In the genomic region with DNA sequence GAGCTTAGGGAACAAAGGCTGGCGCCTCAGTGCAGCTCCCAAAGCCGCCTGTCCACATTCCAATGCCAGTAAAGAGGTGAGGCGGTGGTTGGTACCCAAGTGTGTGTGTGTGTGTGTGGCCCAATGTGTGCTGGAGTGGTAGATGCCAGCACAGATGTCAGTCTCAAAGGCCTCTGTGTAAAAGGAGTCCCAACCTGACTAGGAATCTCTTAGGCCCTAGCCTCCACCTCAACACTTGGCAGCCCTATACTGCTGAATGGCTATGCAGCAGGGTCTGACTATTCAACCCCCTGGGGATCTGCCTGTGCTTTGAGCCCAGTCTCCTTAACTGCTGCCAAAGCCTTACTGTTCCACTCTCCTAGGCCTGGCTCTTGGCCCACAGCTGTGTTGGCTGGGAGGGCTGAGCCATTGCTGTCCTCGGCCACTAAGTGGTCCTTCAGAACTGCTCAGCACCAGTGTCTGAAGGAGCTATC, we compare ENCODE assay signal across 7 mouse cellular contexts. TPM values are rescaled to one million over a fixed set of nuclear protein-coding genes. Genes with fewer than 3 reads are reported as not detected.
DNase-seq lines count a peak whose midpoint lies in the region; ATAC-seq and TF ChIP-seq lines count a peak whose summit lies in the region.

No protein-coding gene starts in this region.

- 52% methylated on average over 4 of the region's 4 CpGs for WGBS in lung, embryonic 16.5 days
- WGBS in intestine, embryonic 16.5 days: 79% methylated on average over 4 of the region's 4 CpGs

- peaks cover 15% of the 10 kb centered on the region for H3K36me3 ChIP-seq in lung, embryonic 16.5 days (ENCODE audit: control insufficient read depth, insufficient read depth, low read length)
- H3K36me3 ChIP-seq in intestine, embryonic 16.5 days (ENCODE audit: control insufficient read depth, insufficient read depth, low read length): peaks cover 15% of the 10 kb centered on the region

- no peaks in the 10 kb centered on the region for H3K27me3 ChIP-seq in lung, embryonic 16.5 days (ENCODE audit: control insufficient read depth, insufficient read depth, low read depth, low read length)
- H3K27me3 ChIP-seq in intestine, embryonic 16.5 days (replicated peaks; ENCODE audit: control insufficient read depth, insufficient read depth, low read length): no peaks in the 10 kb centered on the region

- no peak for TF ChIP-seq CTCF in layer of hippocampus, adult 2 months (conservative IDR thresholded peaks at IDR 0.05)

- peak in 1 of 2 experiments; percentile 37 for DNase-seq in layer of hippocampus, adult 2 months (ENCODE audit: low spot score in 2 of 2)
- DNase-seq in layer of hippocampus, adult 8-10 months (ENCODE audit: low spot score in 2 of 2): no peak
- peak; percentile 66 to 68 for DNase-seq in cerebellum, postnatal 14 days
- DNase-seq in heart, adult 8-10 months (ENCODE audit: low spot score): peak; percentile 71

- no peak overlapping the region for H3K4me2 ChIP-seq in lung, embryonic 16.5 days (ENCODE audit: low read depth, low read length)
- H3K4me2 ChIP-seq in intestine, embryonic 16.5 days (ENCODE audit: low read depth, low read length): no peak overlapping the region

- peaks cover 25% of the 10 kb centered on the region for H3K4me1 ChIP-seq in lung, embryonic 16.5 days (replicated peaks; ENCODE audit: control insufficient read depth, insufficient read depth, low read length)
- H3K4me1 ChIP-seq in intestine, embryonic 16.5 days (ENCODE audit: control insufficient read depth, insufficient read depth, low read length): no peaks in the 10 kb centered on the region

- H3K9me3 ChIP-seq in lung, embryonic 16.5 days (ENCODE audit: control insufficient read depth, low read length): no peaks in the 10 kb centered on the region
- no peaks in the 10 kb centered on the region for H3K9me3 ChIP-seq in intestine, embryonic 16.5 days (ENCODE audit: control insufficient read depth, low read length)

- peak overlapping the region; percentile 62 for H3K27ac ChIP-seq in layer of hippocampus, adult 2 months
- H3K27ac ChIP-seq in lung, embryonic 16.5 days (ENCODE audit: low read length): peak overlapping the region; percentile 96
- no peak overlapping the region for H3K27ac ChIP-seq in intestine, embryonic 16.5 days (ENCODE audit: low read length)

- H3K9ac ChIP-seq in lung, embryonic 16.5 days (ENCODE audit: low read length): no peak overlapping the region
- no peak overlapping the region for H3K9ac ChIP-seq in intestine, embryonic 16.5 days (ENCODE audit: low read depth, low read length)

- H3K4me3 ChIP-seq in layer of hippocampus, adult 2 months: no peak overlapping the region
- no peak overlapping the region for H3K4me3 ChIP-seq in lung, embryonic 16.5 days (ENCODE audit: low read length)
- H3K4me3 ChIP-seq in intestine, embryonic 16.5 days (ENCODE audit: low read length): no peak overlapping the region

- ATAC-seq in lung, embryonic 16.5 days (ENCODE audit: low read depth): peak; percentile 90
- ATAC-seq in intestine, embryonic 16.5 days: no peak
- ATAC-seq in frontal cortex, adult (ENCODE audit: low TSS enrichment): no peak

RNA-seq across cellular contexts. Expression of a gene that starts 5.1 kb away (rescaled TPM):
- total RNA-seq in layer of hippocampus, adult 2 months (2021): 10 to 100 TPM; 35.2 to 49.5 TPM
- total RNA-seq in layer of hippocampus, adult 8-10 months (2022): 10 to 100 TPM; 31.4 to 58.3 (median 42.7) TPM
- total RNA-seq in heart, adult 8-10 months (2022): 1 to 10 TPM; 4.6 to 5.1 (median 4.8) TPM
- polyA plus RNA-seq in lung, embryonic 16.5 days (2015; fragmentation: Nextera tagmentation; extraction: Ambion mirVana): 20.7 and 24.0 TPM in 2 replicates
- 16.3 and 16.8 TPM in 2 replicates for polyA plus RNA-seq in intestine, embryonic 16.5 days (2015; fragmentation: Nextera tagmentation; extraction: Ambion mirVana)

RNA-seq across cellular contexts. Expression of a gene that starts 19.8 kb away (rescaled TPM):
- total RNA-seq in layer of hippocampus, adult 2 months (2021): 10 to 100 TPM; 43.2 to 50.1 TPM
- 10 to 100 TPM; 43.4 to 54.5 (median 50.7) TPM for total RNA-seq in layer of hippocampus, adult 8-10 months (2022)
- total RNA-seq in heart, adult 8-10 months (2022): 10 to 100 TPM; 50.2 to 56.0 (median 53.9) TPM
- polyA plus RNA-seq in lung, embryonic 16.5 days (2015; fragmentation: Nextera tagmentation; extraction: Ambion mirVana): 60.8 and 62.0 TPM in 2 replicates
- 52.5 and 54.0 TPM in 2 replicates for polyA plus RNA-seq in intestine, embryonic 16.5 days (2015; fragmentation: Nextera tagmentation; extraction: Ambion mirVana)

RNA-seq across cellular contexts. Expression of a gene that starts 20.2 kb away (rescaled TPM):
- 10 to 100 TPM; 78.3 to 80.7 TPM for total RNA-seq in layer of hippocampus, adult 2 months (2021)
- total RNA-seq in layer of hippocampus, adult 8-10 months (2022): 10 to 100 TPM; 69.8 to 88.2 (median 76.7) TPM
- 10 to 100 TPM; 17.4 to 22.9 (median 18.1) TPM for total RNA-seq in heart, adult 8-10 months (2022)
- 39.2 and 39.4 TPM in 2 replicates for polyA plus RNA-seq in lung, embryonic 16.5 days (2015; fragmentation: Nextera tagmentation; extraction: Ambion mirVana)
- polyA plus RNA-seq in intestine, embryonic 16.5 days (2015; fragmentation: Nextera tagmentation; extraction: Ambion mirVana): 36.9 and 38.5 TPM in 2 replicates

Comparison
In these comparisons a context has a peak if more than half of its experiments do, and no peak if none do; other contexts are left out.
1. DNase-seq: peak in cerebellum, postnatal 14 days (2 of 2) and heart, adult 8-10 months (single experiment); none in layer of hippocampus, adult 8-10 months (0 of 2).
2. RNA of a gene that starts 5.1 kb away (total RNA-seq): 31.4 to 58.3 TPM in layer of hippocampus, adult 8-10 months and 35.2 to 49.5 TPM in layer of hippocampus, adult 2 months; 4.6 to 5.1 TPM in heart, adult 8-10 months; every median in the first group is over 4 times any median in the second.